Mouse (Mus musculus) testis, adult 2 months (tissue): ENCODE data around the gene Iqcn.

Experiments used
- CTCF ChIP-seq: fragments of 200-500 bp; IDR thresholded peaks from 2 replicates; pipeline ENCODE4 v1.5.1; 2012; ENCODE audit warnings: low read depth, mild to moderate bottlenecking, inconsistent platforms, low read length, moderate library complexity; ENCODE audit not compliant: control insufficient read depth, insufficient read depth, insufficient replicate concordance
- POLR2A ChIP-seq: fragments of 200-500 bp; IDR thresholded peaks from 2 replicates; pipeline ENCODE4 v1.6.1; 2012; ENCODE audit warnings: low read depth, mild to moderate bottlenecking, inconsistent platforms, low read length, moderate library complexity; ENCODE audit not compliant: control insufficient read depth

- TF ChIP-seq CTCF: no peak
- TF ChIP-seq POLR2A: no peak
Observed at GRCm38 (mm10) chr8:70746676-70747075, 43.4 kb downstream of the Iqcn start.
